In the genomic region with DNA sequence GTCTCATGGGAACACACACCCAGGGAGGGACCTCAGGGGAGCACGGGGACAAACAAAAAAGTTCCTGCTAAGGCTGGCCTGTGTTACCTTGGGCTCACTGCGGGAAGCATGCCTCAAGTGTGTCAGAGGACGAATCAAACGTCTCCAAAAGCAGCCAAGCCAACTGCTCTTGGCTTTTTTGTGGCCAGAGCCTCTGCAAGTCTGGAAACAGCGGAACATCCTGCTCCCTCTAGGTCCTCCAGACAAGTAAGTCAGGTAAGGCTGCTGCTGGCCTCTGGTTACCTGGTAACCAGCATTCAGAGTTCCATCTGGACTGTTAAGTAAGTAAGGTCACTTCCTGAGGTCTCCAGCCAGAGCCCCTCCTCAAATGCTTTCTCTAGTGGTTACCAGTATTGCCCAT, we compare ENCODE assay signal across 30 mouse cellular contexts. TPM values are rescaled to one million over a fixed set of nuclear protein-coding genes. Genes with fewer than 3 reads are reported as not detected.
DNase-seq lines count a peak whose midpoint lies in the region; ATAC-seq and TF ChIP-seq lines count a peak whose summit lies in the region.
"Had no signal": no experiment of that assay in that cellular context is flagged by ENCODE, and none has a peak within 500 bp of the region (broad histone marks: within the 10 kb centered on the region; RNA-seq: fewer than 3 reads in every experiment).

A gene (minus strand): TSS at position 271 of the 400 bp plus-strand sequence.

- no peak for TF ChIP-seq CTCF in testis, adult 2 months (IDR thresholded peaks at IDR 0.05; ENCODE audit: control insufficient read depth, insufficient read depth, insufficient replicate concordance, low read depth, low read length)

- peaks cover 34% of the 10 kb centered on the region for H3K9me3 ChIP-seq in heart, embryonic 10.5 days

- peak; percentile 59 for DNase-seq in heart, embryonic 10.5 days (ENCODE audit: low spot score)
- no peak for DNase-seq in heart, adult 8-10 months (ENCODE audit: low spot score)
- no peak for DNase-seq in testis, postnatal 14 days (ENCODE audit: low spot score)
- peak; percentile 16 for DNase-seq in R1 (ENCODE audit: low read depth, low spot score)
- peak; percentile 13 for DNase-seq in ZHBTc4 (ENCODE audit: low read depth, low spot score)
- DNase-seq in adrenal gland, adult 2 months = no peak
- DNase-seq: adrenal gland, adult 8-10 months; adrenal gland, postnatal 10 days; adrenal gland, postnatal 14 days; adrenal gland, postnatal 25 days; adrenal gland, postnatal 36 days; B cell, adult 2 months; cerebellum, adult 11 months; cerebellum, adult 11-12 months; cerebellum, adult 18-20 months; cerebellum, adult 2 months; cerebellum, adult 8-10 months had no signal

- H3K36me3 ChIP-seq in heart, embryonic 10.5 days = no peaks in the 10 kb centered on the region
- no peaks in the 10 kb centered on the region for H3K36me3 ChIP-seq in testis, adult 2 months (ENCODE audit: control insufficient read depth, insufficient read depth, low read length)
- H3K36me3 ChIP-seq: G1E had no signal

- peak; percentile 52; the same call in 1 of the 2 replicates for TF ChIP-seq POLR2A in testis, adult 2 months (IDR thresholded peaks at IDR 0.05; ENCODE audit: control insufficient read depth, low read depth, low read length)

- no peak for ATAC-seq in inflammation-experienced regulatory T-cells, adult 6 months
- ATAC-seq: activated CD4-positive, CD25-positive, alpha-beta regulatory T cell, adult 4 months; CD4-positive, CD25-positive, alpha-beta regulatory T cell, adult 4 months; Patski had no signal

- H3K27me3 ChIP-seq in heart, embryonic 10.5 days (ENCODE audit: insufficient read depth, poor library complexity, severe bottlenecking) = no peaks in the 10 kb centered on the region
- H3K27me3 ChIP-seq in testis, adult 2 months (ENCODE audit: control insufficient read depth, insufficient read depth, low read length) = no peaks in the 10 kb centered on the region
- H3K27me3 ChIP-seq: CH12.LX, Patski had no signal

- no peak within 1 kb of the TSS for H3K27ac ChIP-seq in heart, embryonic 10.5 days
- no peak within 1 kb of the TSS for H3K27ac ChIP-seq in testis, adult 2 months (ENCODE audit: control insufficient read depth, insufficient read depth, low read depth, low read length)

- WGBS in heart, embryonic 10.5 days = 75% methylated on average over 5 of the region's 5 CpGs

- H3K4me3 ChIP-seq in heart, embryonic 10.5 days = no peak within 1 kb of the TSS
- H3K4me3 ChIP-seq in testis, adult 2 months (ENCODE audit: control insufficient read depth, low read depth, low read length) = peak within 1 kb of the TSS; percentile 89

- no peaks in the 10 kb centered on the region for H3K4me1 ChIP-seq in heart, embryonic 10.5 days
- no peaks in the 10 kb centered on the region for H3K4me1 ChIP-seq in testis, adult 2 months (ENCODE audit: control insufficient read depth, insufficient read depth, low read length)

RNA-seq across cellular contexts. Expression of the gene that starts here (rescaled TPM):
- polyA plus RNA-seq in heart, embryonic 10.5 days (2016; fragmentation: Nextera tagmentation; extraction: Ambion mirVana) = not detected in 2 replicates
- not detected for total RNA-seq in heart, adult 8-10 months (2022)
- polyA plus RNA-seq in testis, adult 2 months (2012; rRNA removed) = 32.9 and 37.1 TPM in 2 replicates
- total RNA-seq in adrenal gland, adult 2 months (2021) = not detected
- polyA plus RNA-seq in adrenal gland, adult 2 months (2012; rRNA removed) = not detected in 2 replicates
- polyA plus RNA-seq in inflammation-experienced regulatory T-cells, adult 6 months (2017; shearing (Covaris generic)) = not detected
- total RNA-seq: adrenal gland, adult 18-20 months; adrenal gland, adult 8-10 months; adrenal gland, postnatal 10 days; adrenal gland, postnatal 14 days; adrenal gland, postnatal 25 days; adrenal gland, postnatal 36 days; adrenal gland, postnatal 4 days; CH12.LX; ES-E14; MEL had no signal
- polyA plus RNA-seq: activated CD4-positive, CD25-positive, alpha-beta regulatory T cell, adult 4 months; brain, embryonic 14.5 days; C2C12; CD4-positive, CD25-positive, alpha-beta regulatory T cell, adult 4 months; cerebellum, adult 2 months; G1E; Patski had no signal

Comparison
In these comparisons a context has a peak if more than half of its experiments do, and no peak if none do; other contexts are left out.
1. RNA of the gene that starts here (polyA plus RNA-seq): 32.9 to 37.1 TPM in testis, adult 2 months; not detected in heart, embryonic 10.5 days, not detected in adrenal gland, adult 2 months and not detected in inflammation-experienced regulatory T-cells, adult 6 months; every median in the first group is over 10 times any median in the second.
2. Peak in DNase-seq in heart, embryonic 10.5 days; RNA of the gene not detected or under 1 TPM.
3. DNase-seq: peak in R1 (single experiment) and ZHBTc4 (single experiment); none in heart, adult 8-10 months (single experiment), testis, postnatal 14 days (single experiment) and adrenal gland, adult 2 months (single experiment).